ENCODE assay signal across 9 mouse cellular contexts in genomic region chr1:130633761-130634410, GRCm38 (mm10). TPM values are rescaled to one million over a fixed set of nuclear protein-coding genes. Genes with fewer than 3 reads are reported as not detected.
A peak's percentile ranks its signal among the peaks of the same experiment; 100 is the strongest.
DNase-seq lines count a peak whose midpoint lies in the region; ATAC-seq and TF ChIP-seq lines count a peak whose summit lies in the region.
"Had no signal": no experiment of that assay in that cellular context is flagged by ENCODE, and none has a peak within 500 bp of the region (broad histone marks: within the 10 kb centered on the region; RNA-seq: fewer than 3 reads in every experiment).

No protein-coding gene starts in this region.

- peak; percentile 91 for TF ChIP-seq CTCF in bone marrow, adult 2 months (IDR thresholded peaks at IDR 0.05; ENCODE audit: control insufficient read depth, insufficient read depth, low read length)
- peak; percentile 90 for TF ChIP-seq CTCF in lung, embryonic 14.5 days (IDR thresholded peaks at IDR 0.05; ENCODE audit: low read depth)

- H3K4me3 ChIP-seq in bone marrow, adult 2 months (replicated peaks; ENCODE audit: control insufficient read depth, low read depth, low read length): no peak overlapping the region
- H3K4me3 ChIP-seq in forebrain, embryonic 11.5 days (ENCODE audit: low read depth, low read length): no peak overlapping the region
- no peak overlapping the region for H3K4me3 ChIP-seq in heart, embryonic 15.5 days
- H3K4me3 ChIP-seq in lung, embryonic 14.5 days (ENCODE audit: low read depth, low read length): no peak overlapping the region
- H3K4me3 ChIP-seq: limb, embryonic 15.5 days had no signal

- no peaks in the 10 kb centered on the region; the same call in 1 of the 2 replicates for H3K4me1 ChIP-seq in bone marrow, adult 2 months (ENCODE audit: control insufficient read depth, insufficient read depth, low read length)
- H3K4me1 ChIP-seq in forebrain, embryonic 11.5 days (replicated peaks; ENCODE audit: control insufficient read depth, insufficient read depth, low read length): no peaks in the 10 kb centered on the region
- H3K4me1 ChIP-seq in heart, embryonic 15.5 days (replicated peaks): no peaks in the 10 kb centered on the region
- no peaks in the 10 kb centered on the region for H3K4me1 ChIP-seq in lung, embryonic 14.5 days (ENCODE audit: insufficient read depth)
- H3K4me1 ChIP-seq: limb, embryonic 15.5 days had no signal

- no peak for TF ChIP-seq POLR2A in bone marrow, adult 2 months (IDR thresholded peaks at IDR 0.05; ENCODE audit: borderline replicate concordance, control insufficient read depth, low read depth, low read length)

- no peak overlapping the region for H3K4me2 ChIP-seq in forebrain, embryonic 11.5 days (ENCODE audit: low read depth, low read length, severe bottlenecking)
- H3K4me2 ChIP-seq in heart, embryonic 15.5 days: 0 out of 2 replicates have a peak overlapping the region, but pooled peaks have one; percentile 23
- peak overlapping the region; percentile 51 for H3K4me2 ChIP-seq in lung, embryonic 14.5 days
- H3K4me2 ChIP-seq: limb, embryonic 15.5 days had no signal

- no peaks in the 10 kb centered on the region for H3K9me3 ChIP-seq in forebrain, embryonic 11.5 days (ENCODE audit: control insufficient read depth, low read length)
- H3K9me3 ChIP-seq in heart, embryonic 15.5 days (replicated peaks): no peaks in the 10 kb centered on the region
- no peaks in the 10 kb centered on the region for H3K9me3 ChIP-seq in lung, embryonic 14.5 days (ENCODE audit: low read depth, low read length)
- H3K9me3 ChIP-seq: limb, embryonic 15.5 days had no signal

- peak; percentile 83 for ATAC-seq in forebrain, embryonic 11.5 days (replicated peaks; ENCODE audit: low FRiP score)
- no peak for ATAC-seq in heart, embryonic 15.5 days (replicated peaks; ENCODE audit: insufficient number of reproducible peaks, insufficient read depth, low FRiP score, low read depth)
- ATAC-seq in lung, embryonic 14.5 days (ENCODE audit: insufficient read depth): peak; percentile 90

- no peak overlapping the region for H3K9ac ChIP-seq in forebrain, embryonic 11.5 days (ENCODE audit: low read length)
- no peak overlapping the region for H3K9ac ChIP-seq in heart, embryonic 15.5 days
- H3K9ac ChIP-seq in lung, embryonic 14.5 days: no peak overlapping the region
- H3K9ac ChIP-seq: limb, embryonic 15.5 days had no signal

- no peak overlapping the region for H3K27ac ChIP-seq in bone marrow, adult 2 months (ENCODE audit: control insufficient read depth, insufficient read depth, low read depth, low read length, poor library complexity)
- H3K27ac ChIP-seq in forebrain, embryonic 11.5 days (ENCODE audit: low read depth, low read length): no peak overlapping the region
- no peak overlapping the region for H3K27ac ChIP-seq in heart, embryonic 15.5 days
- H3K27ac ChIP-seq in lung, embryonic 14.5 days (ENCODE audit: low read depth): no peak overlapping the region
- H3K27ac ChIP-seq: limb, embryonic 15.5 days had no signal

- H3K36me3 ChIP-seq in forebrain, embryonic 11.5 days (ENCODE audit: control insufficient read depth, insufficient read depth, low read length): no peaks in the 10 kb centered on the region
- H3K36me3 ChIP-seq in heart, embryonic 15.5 days: no peaks in the 10 kb centered on the region
- H3K36me3 ChIP-seq in lung, embryonic 14.5 days (ENCODE audit: insufficient read depth): no peaks in the 10 kb centered on the region
- H3K36me3 ChIP-seq: limb, embryonic 15.5 days had no signal

- WGBS in bone marrow, adult 2 months: 5% methylated on average over 16 of the region's 16 CpGs
- WGBS in forebrain, embryonic 11.5 days: 38% methylated on average over 16 of the region's 16 CpGs
- WGBS in heart, embryonic 15.5 days: 32% methylated on average over 16 of the region's 16 CpGs
- 17% methylated on average over 16 of the region's 16 CpGs for WGBS in lung, embryonic 14.5 days

- peak; percentile 87 to 93 for DNase-seq in CD8-positive naive resting alpha-beta T cell, adult 2 months (ENCODE audit: low read depth in 2 of 2, low spot score in 2 of 2)
- DNase-seq in forebrain, embryonic 11.5 days (ENCODE audit: low spot score): peak; percentile 83
- DNase-seq in layer of hippocampus, adult 11-12 months (ENCODE audit: low spot score): peak; percentile 68
- DNase-seq in lung, embryonic 14.5 days: peak; percentile 89
- peak; percentile 77 for DNase-seq in retina, embryonic 14.5 days (ENCODE audit: low spot score)
- DNase-seq in thymus, postnatal 25 days: peak; percentile 92

- H3K27me3 ChIP-seq in forebrain, embryonic 11.5 days (ENCODE audit: control insufficient read depth, insufficient read depth, low read length): no peaks in the 10 kb centered on the region
- no peaks in the 10 kb centered on the region for H3K27me3 ChIP-seq in heart, embryonic 15.5 days
- no peaks in the 10 kb centered on the region for H3K27me3 ChIP-seq in lung, embryonic 14.5 days (ENCODE audit: insufficient read depth, low read length)
- H3K27me3 ChIP-seq: limb, embryonic 15.5 days had no signal

RNA-seq across cellular contexts. Expression of gene Zp3r, which starts 4.5 kb away (rescaled TPM):
- polyA plus RNA-seq in bone marrow, adult 2 months (2011; ENCODE audit: insufficient read depth, insufficient read length, low replicate concordance, missing spikeins): 0.82 TPM in 1 of 2 replicates, not detected in the other
- polyA plus RNA-seq in forebrain, embryonic 11.5 days (2014; fragmentation: Nextera tagmentation; extraction: Ambion mirVana): not detected in 2 replicates
- not detected in 2 replicates for polyA plus RNA-seq in heart, embryonic 15.5 days (2015; fragmentation: Nextera tagmentation; extraction: Ambion mirVana)
- 0.13 TPM in 1 of 2 replicates, not detected in the other for polyA plus RNA-seq in lung, embryonic 14.5 days (2014; fragmentation: Nextera tagmentation; extraction: Ambion mirVana)
- polyA plus RNA-seq: limb, embryonic 15.5 days had no signal

RNA-seq across cellular contexts. Expression of gene C4bp, which starts 27.5 kb away (rescaled TPM):
- 1.1 TPM in 1 of 2 replicates, not detected in the other for polyA plus RNA-seq in bone marrow, adult 2 months (2011; ENCODE audit: insufficient read depth, insufficient read length, low replicate concordance, missing spikeins)
- not detected in 2 replicates for polyA plus RNA-seq in forebrain, embryonic 11.5 days (2014; fragmentation: Nextera tagmentation; extraction: Ambion mirVana)
- not detected in 2 replicates for polyA plus RNA-seq in heart, embryonic 15.5 days (2015; fragmentation: Nextera tagmentation; extraction: Ambion mirVana)
- polyA plus RNA-seq in lung, embryonic 14.5 days (2014; fragmentation: Nextera tagmentation; extraction: Ambion mirVana): not detected in 2 replicates
- polyA plus RNA-seq: limb, embryonic 15.5 days had no signal
